Mouse (Mus musculus) erythroblast, adult 5-6 weeks (primary cell): ENCODE measurements around the gene Ncaph2. TPM values are rescaled to one million over a fixed set of nuclear protein-coding genes. Genes with fewer than 3 reads are reported as not detected.

Experiments used
- total RNA-seq, 2 experiments: library from RNA; stranded (forward) in 1 of 2; stranded (reverse) in 1 of 2; fragments of 150-400 nt in 1 of 2; fragments of 200-764, 138-1000 nt in 1 of 2; gene quantifications; 2 replicates each; pipeline versions ENCODE4 v1.2.3 to v1.2.4; 2015 to 2017; ENCODE audit warnings: low replicate concordance in 2 of 2

Ncaph2 gene
- total RNA-seq, 2 experiments from 2014 or later = 30.6 to 60.7 TPM

Other genes starting within 250 kb of the Ncaph2 start
- gene Tubgcp6, start 232.6 kb upstream of the Ncaph2 start, total RNA-seq (2015; ENCODE audit: low replicate concordance) = 7.3 and 13.8 TPM in 2 replicates
- 15.3 and 21.2 TPM in 2 replicates for gene Tubgcp6, start 232.6 kb upstream of the Ncaph2 start, total RNA-seq (2017; ENCODE audit: low replicate concordance)
- gene Hdac10, start 227.0 kb upstream of the Ncaph2 start, total RNA-seq (2015; ENCODE audit: low replicate concordance) = 1.5 TPM in 1 of 2 replicates, not detected in the other
- 1.7 and 2.5 TPM in 2 replicates for gene Hdac10, start 227.0 kb upstream of the Ncaph2 start, total RNA-seq (2017; ENCODE audit: low replicate concordance)
- gene Mapk12, start 215.0 kb upstream of the Ncaph2 start, total RNA-seq (2015; ENCODE audit: low replicate concordance) = not detected in 2 replicates
- gene Mapk12, start 215.0 kb upstream of the Ncaph2 start, total RNA-seq (2017; ENCODE audit: low replicate concordance) = not detected in 2 replicates
- not detected in 2 replicates for gene Mapk11, start 206.1 kb upstream of the Ncaph2 start, total RNA-seq (2015; ENCODE audit: low replicate concordance)
- gene Mapk11, start 206.1 kb upstream of the Ncaph2 start, total RNA-seq (2017; ENCODE audit: low replicate concordance) = 0.17 TPM in 1 of 2 replicates, not detected in the other
- 9.6 and 14.2 TPM in 2 replicates for gene Plxnb2, start 174.9 kb upstream of the Ncaph2 start, total RNA-seq (2015; ENCODE audit: low replicate concordance)
- 4.9 and 6.9 TPM in 2 replicates for gene Plxnb2, start 174.9 kb upstream of the Ncaph2 start, total RNA-seq (2017; ENCODE audit: low replicate concordance)
- gene Dennd6b, start 159.2 kb upstream of the Ncaph2 start, total RNA-seq (2015; ENCODE audit: low replicate concordance) = not detected in 2 replicates
- gene Dennd6b, start 159.2 kb upstream of the Ncaph2 start, total RNA-seq (2017; ENCODE audit: low replicate concordance) = 0.84 and 1.7 TPM in 2 replicates
- gene Ppp6r2, start 144.2 kb upstream of the Ncaph2 start, total RNA-seq (2015; ENCODE audit: low replicate concordance) = 18.1 and 19.6 TPM in 2 replicates
- 26.2 and 47.5 TPM in 2 replicates for gene Ppp6r2, start 144.2 kb upstream of the Ncaph2 start, total RNA-seq (2017; ENCODE audit: low replicate concordance)
- gene Sbf1, start 40.4 kb upstream of the Ncaph2 start, total RNA-seq (2015; ENCODE audit: low replicate concordance) = 38.9 and 39.6 TPM in 2 replicates
- gene Sbf1, start 40.4 kb upstream of the Ncaph2 start, total RNA-seq (2017; ENCODE audit: low replicate concordance) = 11.2 and 22.4 TPM in 2 replicates
- gene Adm2, start 33.0 kb upstream of the Ncaph2 start, total RNA-seq (2015; ENCODE audit: low replicate concordance) = not detected in 2 replicates
- not detected in 2 replicates for gene Adm2, start 33.0 kb upstream of the Ncaph2 start, total RNA-seq (2017; ENCODE audit: low replicate concordance)
- not detected in 2 replicates for gene Miox, start 21.3 kb upstream of the Ncaph2 start, total RNA-seq (2015; ENCODE audit: low replicate concordance)
- gene Miox, start 21.3 kb upstream of the Ncaph2 start, total RNA-seq (2017; ENCODE audit: low replicate concordance) = not detected in 2 replicates
- gene Lmf2, start 60 bp upstream of the Ncaph2 start, total RNA-seq (2015; ENCODE audit: low replicate concordance) = 18.6 and 21.3 TPM in 2 replicates
- 8.3 and 9.1 TPM in 2 replicates for gene Lmf2, start 60 bp upstream of the Ncaph2 start, total RNA-seq (2017; ENCODE audit: low replicate concordance)
- gene Sco2, start 18.1 kb downstream of the Ncaph2 start, total RNA-seq (2015; ENCODE audit: low replicate concordance) = 1.3 and 5.2 TPM in 2 replicates
- gene Sco2, start 18.1 kb downstream of the Ncaph2 start, total RNA-seq (2017; ENCODE audit: low replicate concordance) = 0.68 and 2.1 TPM in 2 replicates
- gene Tymp, start 21.3 kb downstream of the Ncaph2 start, total RNA-seq (2015; ENCODE audit: low replicate concordance) = not detected in 2 replicates
- not detected in 2 replicates for gene Tymp, start 21.3 kb downstream of the Ncaph2 start, total RNA-seq (2017; ENCODE audit: low replicate concordance)
- gene Odf3b, start 23.6 kb downstream of the Ncaph2 start, total RNA-seq (2015; ENCODE audit: low replicate concordance) = not detected in 2 replicates
- gene Odf3b, start 23.6 kb downstream of the Ncaph2 start, total RNA-seq (2017; ENCODE audit: low replicate concordance) = 2.3 TPM in 1 of 2 replicates, not detected in the other
- not detected in 2 replicates for gene Klhdc7b, start 29.2 kb downstream of the Ncaph2 start, total RNA-seq (2015; ENCODE audit: low replicate concordance)
- not detected in 2 replicates for gene Klhdc7b, start 29.2 kb downstream of the Ncaph2 start, total RNA-seq (2017; ENCODE audit: low replicate concordance)
- not detected in 2 replicates for gene Syce3, start 54.8 kb downstream of the Ncaph2 start, total RNA-seq (2015; ENCODE audit: low replicate concordance)
- gene Syce3, start 54.8 kb downstream of the Ncaph2 start, total RNA-seq (2017; ENCODE audit: low replicate concordance) = not detected in 2 replicates
- gene Cpt1b, start 70.1 kb downstream of the Ncaph2 start, total RNA-seq (2015; ENCODE audit: low replicate concordance) = 2.1 and 6.9 TPM in 2 replicates
- 0.84 and 4.4 TPM in 2 replicates for gene Cpt1b, start 70.1 kb downstream of the Ncaph2 start, total RNA-seq (2017; ENCODE audit: low replicate concordance)
- gene C730034F03Rik, start 73.9 kb downstream of the Ncaph2 start, total RNA-seq (2015; ENCODE audit: low replicate concordance) = 0.58 and 1.0 TPM in 2 replicates
- gene C730034F03Rik, start 73.9 kb downstream of the Ncaph2 start, total RNA-seq (2017; ENCODE audit: low replicate concordance) = 1.4 and 5.3 TPM in 2 replicates
- not detected in 2 replicates for gene Gm44502, start 74.0 kb downstream of the Ncaph2 start, total RNA-seq (2015; ENCODE audit: low replicate concordance)
- 0.14 TPM in 1 of 2 replicates, not detected in the other for gene Gm44502, start 74.0 kb downstream of the Ncaph2 start, total RNA-seq (2017; ENCODE audit: low replicate concordance)
- 82.0 and 92.2 TPM in 2 replicates for gene Chkb, start 74.2 kb downstream of the Ncaph2 start, total RNA-seq (2015; ENCODE audit: low replicate concordance)
- 28.6 and 30.9 TPM in 2 replicates for gene Chkb, start 74.2 kb downstream of the Ncaph2 start, total RNA-seq (2017; ENCODE audit: low replicate concordance)
- 0.19 and 0.21 TPM in 2 replicates for gene Mapk8ip2, start 98.2 kb downstream of the Ncaph2 start, total RNA-seq (2015; ENCODE audit: low replicate concordance)
- gene Mapk8ip2, start 98.2 kb downstream of the Ncaph2 start, total RNA-seq (2017; ENCODE audit: low replicate concordance) = 0.14 and 0.34 TPM in 2 replicates
- 0.42 TPM in 1 of 2 replicates, not detected in the other for gene Arsa, start 121.7 kb downstream of the Ncaph2 start, total RNA-seq (2015; ENCODE audit: low replicate concordance)
- 1.5 and 2.2 TPM in 2 replicates for gene Arsa, start 121.7 kb downstream of the Ncaph2 start, total RNA-seq (2017; ENCODE audit: low replicate concordance)
- gene Shank3, start 143.9 kb downstream of the Ncaph2 start, total RNA-seq (2015; ENCODE audit: low replicate concordance) = 0.63 and 0.77 TPM in 2 replicates
- 0.98 and 1.0 TPM in 2 replicates for gene Shank3, start 143.9 kb downstream of the Ncaph2 start, total RNA-seq (2017; ENCODE audit: low replicate concordance)
- not detected in 2 replicates for gene Acr, start 212.6 kb downstream of the Ncaph2 start, total RNA-seq (2015; ENCODE audit: low replicate concordance)
- not detected in 2 replicates for gene Acr, start 212.6 kb downstream of the Ncaph2 start, total RNA-seq (2017; ENCODE audit: low replicate concordance)
- gene Rabl2, start 236.2 kb downstream of the Ncaph2 start, total RNA-seq (2015; ENCODE audit: low replicate concordance) = 0.84 and 5.0 TPM in 2 replicates
- gene Rabl2, start 236.2 kb downstream of the Ncaph2 start, total RNA-seq (2017; ENCODE audit: low replicate concordance) = 4.5 and 5.6 TPM in 2 replicates